In the genomic region with DNA sequence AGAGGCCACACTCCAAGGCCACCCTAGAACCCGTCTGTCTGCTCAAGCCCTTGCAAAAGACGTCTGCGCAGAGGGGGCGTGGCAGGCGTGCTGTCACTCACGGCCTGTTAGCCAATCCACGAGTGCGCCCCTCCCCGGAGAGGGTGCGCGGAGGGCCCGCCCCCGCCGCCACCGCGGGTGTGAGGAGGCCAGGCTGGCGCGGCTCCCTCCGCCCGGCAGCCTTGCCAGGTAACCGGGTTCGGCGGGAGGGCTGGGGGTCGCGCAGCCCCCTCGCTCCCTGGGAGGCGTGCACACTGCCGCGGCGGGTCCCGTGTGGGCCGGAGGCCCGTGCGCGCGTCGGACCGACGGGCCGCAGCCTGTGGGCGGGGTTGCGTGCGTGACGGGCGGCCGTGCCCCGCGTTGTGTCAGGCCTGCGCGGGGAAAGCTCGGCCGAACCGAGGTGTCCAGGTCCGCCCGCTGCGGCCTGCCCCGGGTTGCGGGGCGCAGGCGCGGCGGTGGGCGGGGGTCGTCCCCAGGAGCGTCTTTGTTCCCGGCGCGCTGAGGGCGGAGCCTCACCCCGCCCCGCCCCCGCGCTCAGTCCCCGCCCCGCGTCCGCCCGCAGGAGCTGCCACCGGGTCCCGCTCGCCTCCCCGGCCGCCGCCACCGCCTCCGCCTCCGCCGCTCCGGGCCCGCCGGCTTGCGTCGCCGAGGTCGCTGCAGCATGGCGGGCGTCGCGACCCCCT, we compare ENCODE assay signal across 8 mouse cellular contexts. TPM values are rescaled to one million over a fixed set of nuclear protein-coding genes. Genes with fewer than 3 reads are reported as not detected.
DNase-seq lines count a peak whose midpoint lies in the region; ATAC-seq lines count a peak whose summit lies in the region.

A gene (plus strand): TSS at position 184 of the 722 bp plus-strand sequence.

- H3K27me3 ChIP-seq in forebrain, embryonic 10.5 days (ENCODE audit: poor library complexity, severe bottlenecking): peaks cover 9% of the 10 kb centered on the region
- H3K27me3 ChIP-seq in heart, embryonic 15.5 days: 0 out of 2 replicates have a peak, but pooled peaks cover 3% of the 10 kb centered on the region
- peaks cover 51% of the 10 kb centered on the region for H3K27me3 ChIP-seq in liver, embryonic 15.5 days
- H3K27me3 ChIP-seq in neural tube, embryonic 12.5 days (replicated peaks): no peaks in the 10 kb centered on the region

- ATAC-seq in CD4-positive, CD25-positive, alpha-beta regulatory T cell, adult 4 months: peak; percentile 69
- ATAC-seq in heart, embryonic 15.5 days (replicated peaks; ENCODE audit: insufficient number of reproducible peaks, insufficient read depth, low FRiP score, low read depth): peak; percentile 93
- ATAC-seq in liver, embryonic 15.5 days (ENCODE audit: insufficient read depth): peak; percentile 93
- peak; percentile 96 for ATAC-seq in neural tube, embryonic 12.5 days (ENCODE audit: low FRiP score, low read depth)

- H3K9ac ChIP-seq in heart, embryonic 15.5 days: peak within 1 kb of the TSS; percentile 96
- peak within 1 kb of the TSS; percentile 73 for H3K9ac ChIP-seq in liver, embryonic 15.5 days
- peak within 1 kb of the TSS; percentile 100 for H3K9ac ChIP-seq in neural tube, embryonic 12.5 days

- peak within 1 kb of the TSS; percentile 100 for H3K27ac ChIP-seq in forebrain, embryonic 10.5 days
- peak within 1 kb of the TSS; percentile 94 for H3K27ac ChIP-seq in heart, embryonic 15.5 days
- peak within 1 kb of the TSS; percentile 55; the same call in 1 of the 2 replicates for H3K27ac ChIP-seq in liver, embryonic 15.5 days (replicated peaks)
- H3K27ac ChIP-seq in neural tube, embryonic 12.5 days: peak within 1 kb of the TSS; percentile 97

- peak; percentile 76 for DNase-seq in c-Kit-negative CD71-positive TER-119-positive erythroid progenitor cells, embryonic 14.5 days (ENCODE audit: low read depth, low spot score)
- peak; percentile 92 for DNase-seq in forebrain, embryonic 10.5 days (ENCODE audit: extremely low spot score, low spot score)
- peak; percentile 97 to 98 for DNase-seq in kidney, postnatal 36 days
- peak; percentile 85 for DNase-seq in telencephalon, adult 2 months (ENCODE audit: low read depth, low spot score)

- H3K36me3 ChIP-seq in forebrain, embryonic 10.5 days (replicated peaks): peaks cover 28% of the 10 kb centered on the region
- peaks cover 3% of the 10 kb centered on the region; the same call in 1 of the 2 replicates for H3K36me3 ChIP-seq in heart, embryonic 15.5 days
- no peaks in the 10 kb centered on the region for H3K36me3 ChIP-seq in liver, embryonic 15.5 days (replicated peaks)
- peaks cover 22% of the 10 kb centered on the region for H3K36me3 ChIP-seq in neural tube, embryonic 12.5 days

- H3K4me1 ChIP-seq in forebrain, embryonic 10.5 days: peaks cover 55% of the 10 kb centered on the region
- peaks cover 56% of the 10 kb centered on the region for H3K4me1 ChIP-seq in heart, embryonic 15.5 days (replicated peaks)
- H3K4me1 ChIP-seq in liver, embryonic 15.5 days (replicated peaks): peaks cover 34% of the 10 kb centered on the region
- peaks cover 42% of the 10 kb centered on the region for H3K4me1 ChIP-seq in neural tube, embryonic 12.5 days

- H3K4me3 ChIP-seq in forebrain, embryonic 10.5 days: peak within 1 kb of the TSS; percentile 97
- H3K4me3 ChIP-seq in heart, embryonic 15.5 days: peak within 1 kb of the TSS; percentile 92
- H3K4me3 ChIP-seq in liver, embryonic 15.5 days (replicated peaks): peak within 1 kb of the TSS; percentile 90
- peak within 1 kb of the TSS; percentile 92 for H3K4me3 ChIP-seq in neural tube, embryonic 12.5 days

- WGBS in forebrain, embryonic 10.5 days: under 1% methylated on average over 91 of the region's 99 CpGs
- under 1% methylated on average over 97 of the region's 99 CpGs for WGBS in heart, embryonic 15.5 days
- WGBS in liver, embryonic 15.5 days (ENCODE audit: insufficient replicate concordance): under 1% methylated on average over 92 of the region's 99 CpGs
- under 1% methylated on average over 98 of the region's 99 CpGs for WGBS in neural tube, embryonic 12.5 days

- no peaks in the 10 kb centered on the region for H3K9me3 ChIP-seq in forebrain, embryonic 10.5 days
- no peaks in the 10 kb centered on the region for H3K9me3 ChIP-seq in heart, embryonic 15.5 days (replicated peaks)
- H3K9me3 ChIP-seq in liver, embryonic 15.5 days (replicated peaks): no peaks in the 10 kb centered on the region
- no peaks in the 10 kb centered on the region for H3K9me3 ChIP-seq in neural tube, embryonic 12.5 days

- peak within 1 kb of the TSS; percentile 96 for H3K4me2 ChIP-seq in heart, embryonic 15.5 days
- H3K4me2 ChIP-seq in liver, embryonic 15.5 days: peak within 1 kb of the TSS; percentile 98
- H3K4me2 ChIP-seq in neural tube, embryonic 12.5 days (replicated peaks): peak within 1 kb of the TSS; percentile 93

RNA-seq across cellular contexts. Expression of the gene that starts here (rescaled TPM):
- polyA plus RNA-seq in CD4-positive, CD25-positive, alpha-beta regulatory T cell, adult 4 months (2017; shearing (Covaris generic)): 10 to 100 TPM; 56.4 to 66.8 TPM
- polyA plus RNA-seq in forebrain, embryonic 10.5 days (2016; fragmentation: Nextera tagmentation; extraction: Ambion mirVana): 59.3 and 61.7 TPM in 2 replicates
- polyA plus RNA-seq in heart, embryonic 15.5 days (2015; fragmentation: Nextera tagmentation; extraction: Ambion mirVana): 25.3 and 32.7 TPM in 2 replicates
- 4.5 and 5.2 TPM in 2 replicates for polyA plus RNA-seq in liver, embryonic 15.5 days (2015; fragmentation: Nextera tagmentation; extraction: Ambion mirVana)
- 91.7 and 98.9 TPM in 2 replicates for polyA plus RNA-seq in neural tube, embryonic 12.5 days (2016; fragmentation: Nextera tagmentation; extraction: Ambion mirVana)

Comparison
In these comparisons a context has a peak if more than half of its experiments do, and no peak if none do; other contexts are left out.
1. Peak in every context shown above with its lines: DNase-seq, ATAC-seq, H3K4me3 ChIP-seq and H3K27ac ChIP-seq.